Mouse (Mus musculus) cortical plate, adult 2 months (tissue): ENCODE results near the gene Papss2.

Source experiments
- CTCF ChIP-seq: fragments of 200-500 bp; IDR thresholded peaks from 2 replicates; pipeline ENCODE4 v1.5.1; 2011; ENCODE audit warnings: mild to moderate bottlenecking, control low read depth, low read length; ENCODE audit not compliant: insufficient read depth; ENCODE audit errors: extremely low read depth
- POLR2A ChIP-seq: fragments of 200-500 bp; IDR thresholded peaks from 2 replicates; pipeline ENCODE4 v1.6.1; 2011; ENCODE audit warnings: mild to moderate bottlenecking, low read length, control low read depth; ENCODE audit not compliant: insufficient read depth; ENCODE audit errors: extremely low read depth

- TF ChIP-seq CTCF = peak; percentile 95
- TF ChIP-seq POLR2A = no peak
Observed at GRCm38 (mm10) chr19:32715201-32715600, 119.6 kb downstream of the Papss2 start.
